Mouse (Mus musculus): ENCODE data around the gene Olfr954. TPM values are rescaled to one million over a fixed set of nuclear protein-coding genes. Genes with fewer than 3 reads are reported as not detected.

Olfr954 gene
- not detected in 2 replicates for polyA plus RNA-seq (2015; fragmentation: Nextera tagmentation; extraction: Ambion mirVana)

DNA sequence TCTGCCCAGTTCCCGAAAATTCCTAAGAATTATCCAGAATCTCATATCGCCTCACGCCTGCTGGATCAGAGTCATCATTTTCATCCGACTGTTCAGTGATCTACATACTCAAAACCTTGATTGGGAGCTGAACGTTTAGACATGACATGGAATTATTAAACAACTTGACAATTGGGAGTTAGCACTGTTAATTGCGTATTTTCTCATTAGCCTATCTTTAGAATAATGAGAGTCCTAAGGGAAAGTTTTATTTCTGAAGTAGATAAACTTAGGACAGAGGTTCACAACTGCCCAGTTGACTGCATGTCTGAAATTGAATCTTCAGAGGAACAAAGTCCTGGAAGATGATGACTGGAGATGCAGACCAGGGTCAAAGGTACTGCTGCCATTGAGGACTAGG lies at the start of gene Olfr954:
Gene Olfr954, plus strand, starts transcription at position 301 of the 400 bp plus-strand sequence.

DNA sequence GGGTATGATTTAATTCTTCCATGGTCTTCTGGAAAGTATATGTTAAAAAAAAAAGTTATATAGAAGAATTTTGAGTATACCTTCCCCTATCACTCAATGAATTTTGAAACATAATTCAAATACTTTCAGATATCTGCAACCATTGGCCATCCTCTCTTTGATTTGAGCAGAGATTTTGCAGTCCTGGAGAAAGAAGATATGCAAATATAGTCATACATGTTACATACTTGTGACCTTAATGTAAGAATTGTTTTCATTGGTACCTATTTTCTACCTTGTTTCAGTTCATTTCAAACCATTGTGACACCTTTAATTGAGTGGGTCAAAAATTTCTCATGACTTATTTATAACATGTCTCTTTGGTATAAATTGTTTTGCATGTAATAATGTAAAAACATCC lies 29.5 kb upstream of the Olfr954 start, which contains the start of gene Olfr952:
Gene Olfr952, minus strand, starts transcription at position 101 of the 400 bp plus-strand sequence.

DNA sequence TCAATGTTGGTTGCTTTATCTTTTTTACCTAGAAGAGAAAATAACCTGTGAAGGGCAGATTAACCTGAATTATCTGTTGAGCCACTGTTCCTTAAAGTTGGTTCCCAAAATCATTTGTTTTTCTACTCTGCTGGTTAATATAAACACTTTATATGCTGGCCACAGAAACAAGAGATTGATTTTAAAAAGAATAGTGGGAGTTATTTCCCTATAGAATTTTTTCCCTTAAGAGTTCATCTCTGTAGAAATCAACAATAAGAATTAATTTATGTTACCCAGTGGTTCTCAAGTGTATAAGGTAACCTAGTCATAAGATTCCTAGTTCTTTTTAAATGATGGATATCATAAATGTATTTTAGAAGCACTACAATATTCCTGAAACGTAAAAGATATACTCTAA lies 15.3 kb downstream of the Olfr954 start, which contains the start of gene Olfr955:
Gene Olfr955, minus strand, starts transcription at position 101 of the 400 bp plus-strand sequence.

GRCm38 (mm10) chr9:39493895-39494294 lies 37.4 kb downstream of the Olfr954 start, which contains the start of gene Olfr44:
Gene Olfr44, minus strand, starts transcription at chr9:39493995.

Other genes with a start within 250 kb of the Olfr954 start
- not detected in 2 replicates for gene Olfr1537, start 206.7 kb upstream of the Olfr954 start, polyA plus RNA-seq (2015; fragmentation: Nextera tagmentation; extraction: Ambion mirVana)
- not detected in 2 replicates for gene Olfr945, start 179.9 kb upstream of the Olfr954 start, polyA plus RNA-seq (2015; fragmentation: Nextera tagmentation; extraction: Ambion mirVana)
- not detected in 2 replicates for gene Olfr948, start 130.7 kb upstream of the Olfr954 start, polyA plus RNA-seq (2015; fragmentation: Nextera tagmentation; extraction: Ambion mirVana)
- gene Olfr951, start 69.3 kb upstream of the Olfr954 start, polyA plus RNA-seq (2015; fragmentation: Nextera tagmentation; extraction: Ambion mirVana), result not detected in 2 replicates
- not detected in 2 replicates for gene Olfr952, start 29.6 kb upstream of the Olfr954 start, polyA plus RNA-seq (2015; fragmentation: Nextera tagmentation; extraction: Ambion mirVana)
- not detected in 2 replicates for gene Olfr955, start 15.2 kb downstream of the Olfr954 start, polyA plus RNA-seq (2015; fragmentation: Nextera tagmentation; extraction: Ambion mirVana)
- gene Olfr44, start 37.3 kb downstream of the Olfr954 start, polyA plus RNA-seq (2015; fragmentation: Nextera tagmentation; extraction: Ambion mirVana), result not detected in 2 replicates
- gene Olfr957, start 59.1 kb downstream of the Olfr954 start, polyA plus RNA-seq (2015; fragmentation: Nextera tagmentation; extraction: Ambion mirVana), result not detected in 2 replicates
- not detected in 2 replicates for gene Olfr958, start 97.4 kb downstream of the Olfr954 start, polyA plus RNA-seq (2015; fragmentation: Nextera tagmentation; extraction: Ambion mirVana)
- not detected in 2 replicates for gene Olfr959, start 118.9 kb downstream of the Olfr954 start, polyA plus RNA-seq (2015; fragmentation: Nextera tagmentation; extraction: Ambion mirVana)
- gene AW551984, start 147.7 kb downstream of the Olfr954 start, polyA plus RNA-seq (2015; fragmentation: Nextera tagmentation; extraction: Ambion mirVana), result 294 and 327 TPM in 2 replicates
- not detected in 2 replicates for gene Olfr148, start 154.0 kb downstream of the Olfr954 start, polyA plus RNA-seq (2015; fragmentation: Nextera tagmentation; extraction: Ambion mirVana)
- not detected in 2 replicates for gene Olfr960, start 164.7 kb downstream of the Olfr954 start, polyA plus RNA-seq (2015; fragmentation: Nextera tagmentation; extraction: Ambion mirVana)
- gene Olfr961, start 188.4 kb downstream of the Olfr954 start, polyA plus RNA-seq (2015; fragmentation: Nextera tagmentation; extraction: Ambion mirVana), result not detected in 2 replicates
- gene Olfr963, start 210.5 kb downstream of the Olfr954 start, polyA plus RNA-seq (2015; fragmentation: Nextera tagmentation; extraction: Ambion mirVana), result not detected in 2 replicates

All from skeletal muscle tissue, postnatal 0 days (tissue).